Mouse (Mus musculus) MEL (cell line): ENCODE results near the gene Gstt3. TPM values are rescaled to one million over a fixed set of nuclear protein-coding genes. Genes with fewer than 3 reads are reported as not detected.

Source experiments
- DNase-seq: peaks from one replicate; pipeline ENCODE4 v3.0.0; 2011; ENCODE audit warnings: low read depth, low spot score
- H3K27ac ChIP-seq: 2 replicates; pipeline ENCODE4 v1.5.1; 2012; ENCODE audit warnings: low read depth, mild to moderate bottlenecking, control low read depth, low read length, moderate library complexity; ENCODE audit not compliant: control insufficient read depth
- H3K27me3 ChIP-seq, 2 experiments: fragments of 150-350 bp in 1 of 2; sonication (generic) in 1 of 2; 2 replicates each; pipeline ENCODE4 v1.6.1; 2012; ENCODE audit warnings: low read length in 2 of 2, mild to moderate bottlenecking in 2 of 2, improper control_type of control experiment in 1 of 2, moderate library complexity in 1 of 2; ENCODE audit not compliant: insufficient read depth in 2 of 2, control insufficient read depth in 1 of 2
- H3K36me3 ChIP-seq, 2 experiments: 2 replicates each; pipeline ENCODE4 v1.6.1; 2012 to 2014; ENCODE audit warnings: low read length in 2 of 2, improper control_type of control experiment in 1 of 2, inconsistent platforms in 1 of 2, mild to moderate bottlenecking in 1 of 2; ENCODE audit not compliant: insufficient read depth in 2 of 2, control insufficient read depth in 1 of 2
- H3K4me1 ChIP-seq, 2 experiments: fragments of 150-350 bp in 1 of 2; sonication (generic) in 1 of 2; 2 replicates each; pipeline ENCODE4 v1.6.1; 2012; ENCODE audit warnings: low read length in 2 of 2, improper control_type of control experiment in 1 of 2, mild to moderate bottlenecking in 1 of 2; ENCODE audit not compliant: insufficient read depth in 2 of 2, control insufficient read depth in 1 of 2
- H3K4me3 ChIP-seq, 2 experiments: fragments of 150-350 bp in 1 of 2; sonication (generic) in 1 of 2; 2 replicates each; pipeline ENCODE4 v1.5.1; 2012; ENCODE audit warnings: low read depth in 2 of 2, low read length in 2 of 2, mild to moderate bottlenecking in 2 of 2, moderate library complexity in 2 of 2, control low read depth in 1 of 2, improper control_type of control experiment in 1 of 2; ENCODE audit not compliant: control insufficient read depth in 1 of 2, insufficient read depth in 1 of 2
- H3K79me2 ChIP-seq: 2 replicates; pipeline ENCODE4 v1.6.1; 2012; ENCODE audit warnings: mild to moderate bottlenecking, low read length, moderate library complexity; ENCODE audit not compliant: control insufficient read depth, poor library complexity, insufficient read depth
- H3K9ac ChIP-seq: 2 replicates; pipeline ENCODE4 v1.6.1; 2012; ENCODE audit warnings: low read depth, mild to moderate bottlenecking, control low read depth, low read length, moderate library complexity; ENCODE audit not compliant: control insufficient read depth, poor library complexity, severe bottlenecking
- H3K9me3 ChIP-seq: fragments of 150-350 bp; sonication (generic); replicated peaks from 2 replicates; pipeline ENCODE4 v1.6.1; 2012; ENCODE audit warnings: mild to moderate bottlenecking, low read length, improper control_type of control experiment, moderate library complexity; ENCODE audit not compliant: insufficient read depth
- CTCF ChIP-seq, 3 experiments: IDR thresholded peaks in 2 of 3; conservative IDR thresholded peaks in 1 of 3; 2 replicates each; pipeline ENCODE4 v1.5.1; 2011 to 2012; ENCODE audit warnings: low read length in 3 of 3, low read depth in 2 of 3, mild to moderate bottlenecking in 2 of 3, improper control_type of control experiment in 1 of 3, inconsistent platforms in 1 of 3, mixed read lengths in 1 of 3, moderate library complexity in 1 of 3; ENCODE audit not compliant: control insufficient read depth in 1 of 3, insufficient read depth in 1 of 3, poor library complexity in 1 of 3, severe bottlenecking in 1 of 3
- E2F4 ChIP-seq: IDR thresholded peaks from 2 replicates; pipeline ENCODE4 v1.6.1; 2011; ENCODE audit warnings: low read depth, low read length, improper control_type of control experiment, borderline replicate concordance
- ETS1 ChIP-seq: IDR thresholded peaks from 2 replicates; pipeline ENCODE4 v1.6.1; 2012; ENCODE audit warnings: low read depth, mild to moderate bottlenecking, inconsistent platforms, low read length, improper control_type of control experiment, moderate library complexity
- HCFC1 ChIP-seq: IDR thresholded peaks from 2 replicates; pipeline ENCODE4 v1.6.1; 2012; ENCODE audit warnings: low read depth, mild to moderate bottlenecking, inconsistent platforms, low read length, improper control_type of control experiment, moderate library complexity
- KAT2A ChIP-seq: conservative IDR thresholded peaks from 2 replicates; pipeline ENCODE4 v1.6.1; 2012; ENCODE audit warnings: low read depth, low read length, improper control_type of control experiment, inconsistent platforms
- MAX ChIP-seq: IDR thresholded peaks from 2 replicates; pipeline ENCODE4 v1.6.1; 2011; ENCODE audit warnings: low read length, improper control_type of control experiment
- MAZ ChIP-seq: IDR thresholded peaks from 2 replicates; pipeline ENCODE4 v1.6.1; 2012; ENCODE audit warnings: low read depth, mild to moderate bottlenecking, inconsistent platforms, low read length, improper control_type of control experiment
- MXI1 ChIP-seq: IDR thresholded peaks from 2 replicates; pipeline ENCODE4 v1.6.1; 2011; ENCODE audit warnings: mild to moderate bottlenecking, low read depth, low read length, improper control_type of control experiment
- MYB ChIP-seq: IDR thresholded peaks from 2 replicates; pipeline ENCODE4 v1.6.1; 2011; ENCODE audit warnings: mild to moderate bottlenecking, low read depth, low read length, improper control_type of control experiment
- MYC ChIP-seq: IDR thresholded peaks from 2 replicates; pipeline ENCODE4 v1.6.1; 2011; ENCODE audit warnings: low read depth, mild to moderate bottlenecking, low read length, improper control_type of control experiment, moderate library complexity
- NRF1 ChIP-seq: IDR thresholded peaks from 2 replicates; pipeline ENCODE4 v1.6.1; 2014; ENCODE audit warnings: low read depth, mild to moderate bottlenecking, inconsistent platforms, low read length, improper control_type of control experiment, moderate library complexity; ENCODE audit not compliant: poor library complexity, insufficient read depth, severe bottlenecking
- POLR2A ChIP-seq, 2 experiments: IDR thresholded peaks; 2 replicates each; pipeline ENCODE4 v1.6.1; 2011 to 2012; ENCODE audit warnings: low read length in 2 of 2, mild to moderate bottlenecking in 2 of 2, control low read depth in 1 of 2, improper control_type of control experiment in 1 of 2, low read depth in 1 of 2, moderate library complexity in 1 of 2; ENCODE audit not compliant: control insufficient read depth in 1 of 2, insufficient read depth in 1 of 2, poor library complexity in 1 of 2
- POLR2AphosphoS2 ChIP-seq: IDR thresholded peaks from 2 replicates; pipeline ENCODE4 v1.6.1; 2011; ENCODE audit warnings: low read length, improper control_type of control experiment
- RAD21 ChIP-seq: IDR thresholded peaks from 2 replicates; pipeline ENCODE4 v1.6.1; 2011; ENCODE audit warnings: mild to moderate bottlenecking, low read depth, low read length, improper control_type of control experiment
- TBP ChIP-seq: IDR thresholded peaks from 2 replicates; pipeline ENCODE4 v1.8.0; 2011; ENCODE audit warnings: low read depth, low read length, improper control_type of control experiment
- TCF12 ChIP-seq: IDR thresholded peaks from 2 replicates; pipeline ENCODE4 v1.6.1; 2014; ENCODE audit warnings: low read depth, mild to moderate bottlenecking, inconsistent platforms, low read length, improper control_type of control experiment, moderate library complexity
- USF1 ChIP-seq: IDR thresholded peaks from 2 replicates; pipeline ENCODE4 v1.6.1; 2014; ENCODE audit warnings: low read depth, mild to moderate bottlenecking, inconsistent platforms, low read length, improper control_type of control experiment, moderate library complexity
- ZKSCAN1 ChIP-seq: IDR thresholded peaks from 2 replicates; pipeline ENCODE4 v1.6.1; 2012; ENCODE audit warnings: low read depth, mild to moderate bottlenecking, inconsistent platforms, low read length, improper control_type of control experiment, moderate library complexity
- ZNF384 ChIP-seq: IDR thresholded peaks from 2 replicates; pipeline ENCODE4 v1.6.1; 2012; ENCODE audit warnings: low read depth, mild to moderate bottlenecking, inconsistent platforms, low read length, improper control_type of control experiment
- polyA plus RNA-seq, 2 experiments: library from polyadenylated mRNA; stranded (reverse) in 1 of 2; unstranded in 1 of 2; fragments of >175 nt in 1 of 2; fragments of >200 nt in 1 of 2; gene quantifications; 2 replicates each; pipeline versions ENCODE4 v1.2.1 to v1.2.4; 2012; ENCODE audit warnings: low replicate concordance in 2 of 2, low read depth in 1 of 2; ENCODE audit not compliant: insufficient read length in 2 of 2, insufficient read depth in 1 of 2, missing spikeins in 1 of 2
- total RNA-seq: library from RNA; depleted of rRNA; stranded (reverse); fragments of 300-350 nt; gene quantifications from 2 replicates; pipeline ENCODE4 v1.2.3, GENCODE M21; 2012

The Gstt3 gene
- total and polyA plus RNA-seq, 3 experiments: 4.0 to 10.2 TPM; not detected in 1

DNA sequence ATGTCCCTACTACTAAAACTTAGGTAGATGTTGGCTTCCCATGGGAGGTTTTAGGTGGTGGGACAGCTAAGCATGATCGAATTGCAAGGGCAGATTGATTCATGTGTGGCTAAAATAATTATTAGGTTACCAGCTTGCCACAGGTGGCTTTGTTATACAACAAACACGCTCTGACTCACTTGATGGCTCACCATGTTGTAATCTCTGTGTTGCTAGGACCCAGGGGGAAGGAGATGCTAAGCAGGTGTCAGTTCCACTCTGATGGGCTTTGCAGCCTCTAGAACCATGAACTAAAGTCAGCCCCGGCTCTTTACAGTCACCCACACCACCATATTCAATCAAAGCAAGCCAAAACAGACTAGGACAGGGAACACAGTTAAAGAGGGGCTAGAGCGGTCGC, 38.7 kb upstream of the Gstt3 start:
- no peak overlapping the region for H3K4me3 ChIP-seq
- no peaks in the 10 kb centered on the region for H3K9me3 ChIP-seq
- no peaks in the 10 kb centered on the region for H3K79me2 ChIP-seq
- H3K4me1 ChIP-seq: peaks cover 0 to 6% of the 10 kb centered on the region in 2 experiments; a peak in 2 of 4 replicates
- TF ChIP-seq TCF12 (no peak), ETS1 (no peak), MAX (no peak), ZNF384 (no peak), RAD21 (no peak), USF1 (no peak), MYB (no peak), KAT2A (no peak), HCFC1 (no peak), TBP (no peak), CTCF (IDR thresholded peaks at IDR 0.05 in 2 of 3, conservative IDR thresholded peaks at IDR 0.05 in 1 of 3; ENCODE audit: control insufficient read depth in 1 of 3, insufficient read depth in 1 of 3, low read depth in 2 of 3, low read length in 3 of 3, poor library complexity in 1 of 3, severe bottlenecking in 1 of 3) (no peak), POLR2A (IDR thresholded peaks at IDR 0.05; ENCODE audit: control insufficient read depth in 1 of 2, insufficient read depth in 1 of 2, low read depth in 1 of 2, low read length in 2 of 2, poor library complexity in 1 of 2) (no peak), POLR2AphosphoS2 (no peak), ZKSCAN1 (no peak), MYC (no peak), E2F4 (no peak), MXI1 (no peak), NRF1 (no peak)
- peaks cover 4 to 7% of the 10 kb centered on the region in 2 experiments for H3K27me3 ChIP-seq
- no peak overlapping the region for H3K27ac ChIP-seq
- H3K9ac ChIP-seq: no peak overlapping the region
- no peak for DNase-seq
- H3K36me3 ChIP-seq: peaks cover 0 to 7% of the 10 kb centered on the region in 2 experiments; a peak in 2 of 4 replicates

DNA sequence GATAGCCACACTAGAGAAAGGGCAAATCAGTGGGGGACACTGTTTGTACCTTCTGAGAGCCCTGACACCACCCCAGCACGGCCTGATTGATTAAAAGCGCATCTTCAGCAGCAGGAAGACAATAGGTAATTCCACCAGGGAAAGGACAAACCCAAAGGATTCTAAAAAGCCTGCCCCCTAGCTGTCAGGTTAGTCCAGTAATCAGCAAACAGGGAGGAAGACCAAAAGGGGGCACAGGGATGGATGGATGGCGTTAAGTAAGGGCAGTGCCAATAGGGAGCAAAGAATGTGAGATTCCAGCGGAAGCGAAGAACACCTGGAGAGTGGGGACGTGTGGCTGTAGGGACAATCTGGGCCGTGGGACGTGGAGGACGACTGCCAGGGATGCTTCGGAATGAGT, 37.4 kb upstream of the Gstt3 start:
- Histone ChIP-seq H3K9me3 (no peaks in the 10 kb centered on the region), H3K4me1 (no peaks in the 10 kb centered on the region; a peak in 1 of 4 replicates), H3K27ac (no peak overlapping the region), H3K36me3 (peaks cover 0 to 3% of the 10 kb centered on the region in 2 experiments; a peak in 1 of 4 replicates), H3K9ac (no peak overlapping the region), H3K79me2 (no peaks in the 10 kb centered on the region), H3K4me3 (no peak overlapping the region), H3K27me3 (peaks cover 4 to 9% of the 10 kb centered on the region in 2 experiments)
- peak in 1 of 3 experiments; percentile 16; a peak in 2 of 6 replicates for TF ChIP-seq CTCF (IDR thresholded peaks at IDR 0.05 in 2 of 3, conservative IDR thresholded peaks at IDR 0.05 in 1 of 3; ENCODE audit: control insufficient read depth in 1 of 3, insufficient read depth in 1 of 3, low read depth in 2 of 3, low read length in 3 of 3, poor library complexity in 1 of 3, severe bottlenecking in 1 of 3)
- TF ChIP-seq MAZ: no peak
- no peak for DNase-seq
